Mouse (Mus musculus) embryo, embryonic 10 days (tissue): ENCODE results near the gene Prg4.

Source experiments
- DNase-seq: peaks from one replicate; pipeline ENCODE4 v3.0.0-alpha.2; 2015; ENCODE audit warnings: low spot score

The Prg4 gene

DNA sequence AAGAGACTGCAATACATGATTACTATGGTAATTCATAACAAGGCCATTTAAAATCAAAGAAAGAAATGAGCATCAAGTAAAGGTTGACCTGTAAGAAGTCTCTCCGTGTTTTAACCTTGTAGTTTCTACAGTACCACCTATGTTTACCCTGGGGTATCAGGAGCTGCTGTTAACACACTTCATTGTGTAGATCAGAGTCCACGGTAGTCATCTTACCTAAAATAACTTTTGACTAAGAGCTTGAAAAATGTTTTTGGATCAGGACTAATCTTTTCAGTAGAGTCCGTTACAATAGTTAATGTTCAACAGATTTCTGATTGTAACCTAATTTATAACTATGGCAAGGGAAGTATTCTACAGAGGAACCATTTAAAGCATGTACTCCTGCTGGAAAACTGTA lies 61.4 kb downstream of the Prg4 start:
- no peak for DNase-seq

DNA sequence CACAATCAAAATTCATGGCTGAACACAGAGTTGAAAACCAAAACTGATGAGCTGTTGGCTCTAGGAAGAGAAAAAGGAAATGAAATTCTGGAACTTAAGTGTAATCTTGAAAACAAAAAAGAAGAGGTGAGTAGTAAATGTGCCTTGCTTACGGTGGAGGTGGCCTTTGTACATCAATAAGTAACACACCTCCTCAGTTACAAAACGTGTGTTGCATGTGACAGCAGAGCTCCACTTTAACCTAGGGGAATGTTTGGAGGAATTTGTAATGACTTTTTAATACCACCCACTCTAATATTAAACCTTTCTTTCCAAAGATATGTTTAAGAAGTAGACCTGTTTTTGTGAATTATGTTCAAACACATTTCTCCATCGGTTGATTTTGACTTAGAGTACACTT lies 62.1 kb downstream of the Prg4 start:
- DNase-seq, result no peak
